Mouse (Mus musculus): ENCODE measurements around the gene Fra10ac1.

GRCm38 (mm10) chr19:38260346-38260745 is 36.4 kb upstream of the Fra10ac1 start:
- TF ChIP-seq EP300 (IDR thresholded peaks at IDR 0.05; ENCODE audit: low read depth) (no peak), CTCF (IDR thresholded peaks at IDR 0.05; ENCODE audit: low read depth) (no peak)
